Mouse (Mus musculus) liver, embryonic 14.5 days (tissue): Measurements from ENCODE around the gene Igf2bp1. TPM values are rescaled to one million over a fixed set of nuclear protein-coding genes. Genes with fewer than 3 reads are reported as not detected.

Experiments
- ATAC-seq: fragments of 200-750 bp; cut with Nextera tagmentation; 2 replicates; pipeline ENCODE4 v1.8.0; 2017; ENCODE audit warnings: moderate number of reproducible peaks, mild to moderate bottlenecking, moderate library complexity; ENCODE audit not compliant: insufficient read depth
- DNase-seq, 3 experiments: peaks; one replicate each; pipeline ENCODE4 v3.0.0-alpha.2; 2012 to 2013; ENCODE audit warnings: low read depth in 3 of 3, low spot score in 3 of 3
- H3K27ac ChIP-seq: fragments of 300-500 bp; sonication (generic); 2 replicates; pipeline ENCODE4 v1.5.1; 2014; ENCODE audit warnings: moderate library complexity, mild to moderate bottlenecking, control low read depth, inconsistent platforms
- H3K27me3 ChIP-seq: fragments of 300-500 bp; sonication (generic); 2 replicates; pipeline ENCODE4 v1.6.1; 2014; ENCODE audit warnings: mild to moderate bottlenecking, low read length, moderate library complexity; ENCODE audit not compliant: control insufficient read depth, insufficient read depth
- H3K36me3 ChIP-seq: fragments of 300-500 bp; sonication (generic); replicated peaks from 2 replicates; pipeline ENCODE4 v1.6.1; 2014; ENCODE audit warnings: low read depth; ENCODE audit not compliant: control insufficient read depth, insufficient read depth
- H3K4me1 ChIP-seq, 2 experiments: fragments of 200-500 bp in 1 of 2; fragments of 300-500 bp in 1 of 2; sonication (generic) in 1 of 2; replicated peaks; 2 replicates each; pipeline ENCODE4 v1.6.1; 2012 to 2014; ENCODE audit warnings: antibody characterized with exemption in 1 of 2, inconsistent platforms in 1 of 2, low read length in 1 of 2; ENCODE audit not compliant: control insufficient read depth in 2 of 2, insufficient read depth in 2 of 2
- H3K4me2 ChIP-seq: fragments of 300-500 bp; sonication (generic); 2 replicates; pipeline ENCODE4 v1.6.1; 2014; ENCODE audit warnings: low read depth, mild to moderate bottlenecking, control low read depth, moderate library complexity
- H3K4me3 ChIP-seq, 2 experiments: fragments of 200-500 bp in 1 of 2; fragments of 300-500 bp in 1 of 2; sonication (generic) in 1 of 2; 2 replicates each; pipeline ENCODE4 v1.5.1; 2012 to 2014; ENCODE audit warnings: low read depth in 2 of 2, low read length in 2 of 2, mild to moderate bottlenecking in 2 of 2, control low read depth in 1 of 2, inconsistent platforms in 1 of 2, moderate library complexity in 1 of 2; ENCODE audit not compliant: insufficient read depth in 1 of 2
- H3K9ac ChIP-seq: fragments of 300-500 bp; sonication (generic); replicated peaks from 2 replicates; pipeline ENCODE4 v1.6.1; 2014; ENCODE audit warnings: mild to moderate bottlenecking, control low read depth, moderate library complexity
- H3K9me3 ChIP-seq: fragments of 300-500 bp; sonication (generic); 2 replicates; pipeline ENCODE4 v1.6.1; 2016; ENCODE audit warnings: low read length, mixed read lengths; ENCODE audit not compliant: control insufficient read depth
- CTCF ChIP-seq: IDR thresholded peaks from 2 replicates; pipeline ENCODE4 v1.5.1; 2016; ENCODE audit warnings: antibody characterized with exemption, low read depth, control low read depth
- EP300 ChIP-seq: IDR thresholded peaks from 2 replicates; pipeline ENCODE4 v1.6.1; 2016; ENCODE audit warnings: antibody characterized with exemption, low read depth
- WGBS: fragments of 180-500 bp; shearing (Covaris S2); extraction: QIAGEN DNeasy Blood & Tissue Kit; methylation state at CpG from one replicate; pipeline ENCODE4 v1.1.7; 2014; ENCODE audit not compliant: insufficient replicate concordance; 5-methylcytosine and 5-hydroxymethylcytosine counted together
- polyA plus RNA-seq, 2 experiments: library from polyadenylated mRNA; depleted of rRNA in 1 of 2; stranded (reverse) in 1 of 2; unstranded in 1 of 2; fragments of >200 nt; fragmentation: Nextera tagmentation in 1 of 2; extraction: Ambion mirVana in 1 of 2; gene quantifications; 2 replicates each; pipeline versions ENCODE4 v1.2.1 to v1.2.3; 2012 to 2014

Igf2bp1 gene
- polyA plus RNA-seq, 2 experiments = 4.1 to 7.6 TPM

- WGBS = 40% methylated on average over 47 of the region's 49 CpGs
- Histone ChIP-seq H3K36me3 (no peaks in the 10 kb centered on the region), H3K27me3 (no peaks in the 10 kb centered on the region), H3K9me3 (no peaks in the 10 kb centered on the region), H3K27ac (no peak overlapping the region), H3K4me1 (peaks cover 17 to 46% of the 10 kb centered on the region in 2 experiments), H3K9ac (no peak overlapping the region; the same call in 1 of the 2 replicates), H3K4me3 (peak overlapping the region; percentile 18 to 39; a peak in 3 of 4 replicates), H3K4me2 (peak overlapping the region; percentile 59)
- TF ChIP-seq CTCF = no peak
- TF ChIP-seq EP300 = no peak
- no peak for DNase-seq
- ATAC-seq = peak; percentile 69
These were observed 14.6 kb downstream of the Igf2bp1 start for GRCm38 (mm10) chr11:95990886-95991708.

- 72% methylated on average over 4 of the region's 4 CpGs for WGBS
- Histone ChIP-seq H3K36me3 (no peaks in the 10 kb centered on the region), H3K4me2 (peak overlapping the region; percentile 59), H3K4me1 (peaks cover 17 to 46% of the 10 kb centered on the region in 2 experiments), H3K27me3 (no peaks in the 10 kb centered on the region), H3K4me3 (peak overlapping the region in 1 of 2 experiments; percentile 39; a peak in 1 of 4 replicates), H3K9ac (no peak overlapping the region), H3K27ac (no peak overlapping the region), H3K9me3 (no peaks in the 10 kb centered on the region)
- no peak for ATAC-seq
- TF ChIP-seq CTCF = no peak
- no peak for TF ChIP-seq EP300
- DNase-seq = no peak
These were observed 15.3 kb downstream of the Igf2bp1 start for GRCm38 (mm10) chr11:95990431-95990830.

- Histone ChIP-seq H3K27me3 (no peaks in the 10 kb centered on the region), H3K4me3 (no peak overlapping the region), H3K27ac (no peak overlapping the region), H3K9me3 (no peaks in the 10 kb centered on the region), H3K9ac (no peak overlapping the region), H3K4me1 (peaks cover 17 to 46% of the 10 kb centered on the region in 2 experiments), H3K4me2 (no peak overlapping the region; the same call in 1 of the 2 replicates), H3K36me3 (no peaks in the 10 kb centered on the region)
- DNase-seq (no peak), ATAC-seq (no peak)
- no peak for TF ChIP-seq CTCF
- TF ChIP-seq EP300 = no peak
- 81% methylated on average over 8 of the region's 8 CpGs for WGBS
These were observed 15.9 kb downstream of the Igf2bp1 start for GRCm38 (mm10) chr11:95989864-95990263.

GRCm38 (mm10) chr11:95988533-95988932 lies 17.2 kb downstream of the Igf2bp1 start:
- H3K9ac ChIP-seq = peak overlapping the region; percentile 18
- H3K4me2 ChIP-seq = peak overlapping the region; percentile 8
- ATAC-seq (no peak), DNase-seq (no peak)
- H3K27me3 ChIP-seq = no peaks in the 10 kb centered on the region
- 50% methylated on average over 9 of the region's 9 CpGs for WGBS
- no peak overlapping the region for H3K4me3 ChIP-seq
- H3K9me3 ChIP-seq = no peaks in the 10 kb centered on the region
- peak overlapping the region; percentile 21; the same call in 1 of the 2 replicates for H3K27ac ChIP-seq
- H3K4me1 ChIP-seq = peaks cover 17 to 46% of the 10 kb centered on the region in 2 experiments
- H3K36me3 ChIP-seq = no peaks in the 10 kb centered on the region
- TF ChIP-seq EP300 (no peak), CTCF (no peak)

GRCm38 (mm10) chr11:95987854-95988447 lies 17.8 kb downstream of the Igf2bp1 start:
- Histone ChIP-seq H3K4me2 (peak overlapping the region; percentile 8), H3K36me3 (no peaks in the 10 kb centered on the region), H3K27me3 (no peaks in the 10 kb centered on the region), H3K4me3 (no peak overlapping the region), H3K9ac (no peak overlapping the region), H3K27ac (peak overlapping the region; percentile 21; the same call in 1 of the 2 replicates), H3K9me3 (no peaks in the 10 kb centered on the region), H3K4me1 (peaks cover 17 to 43% of the 10 kb centered on the region in 2 experiments)
- DNase-seq = peak in 2 of 3 experiments; percentile 44 to 48
- 32% methylated on average over 6 of the region's 6 CpGs for WGBS
- peak; percentile 76 for ATAC-seq
- no peak for TF ChIP-seq CTCF
- TF ChIP-seq EP300 = peak; percentile 39
